Mouse (Mus musculus) forebrain, embryonic 14.5 days (tissue): Measurements from ENCODE around the gene Ramac. TPM values are rescaled to one million over a fixed set of nuclear protein-coding genes. Genes with fewer than 3 reads are reported as not detected.

Source experiments
- ATAC-seq: fragments of 200-750 bp; cut with Nextera tagmentation; 2 replicates; pipeline ENCODE4 v1.8.0; 2017; ENCODE audit warnings: mild to moderate bottlenecking, moderate library complexity
- DNase-seq: peaks from one replicate; pipeline ENCODE4 v3.0.0-alpha.2; 2015; ENCODE audit warnings: low spot score
- H3K27ac ChIP-seq: fragments of 300-500 bp; sonication (generic); 2 replicates; pipeline ENCODE4 v1.5.1; 2014; ENCODE audit warnings: low read depth, mild to moderate bottlenecking, control low read depth, low read length, moderate library complexity
- H3K27me3 ChIP-seq: fragments of 300-500 bp; sonication (generic); replicated peaks from 2 replicates; pipeline ENCODE4 v1.6.1; 2014; ENCODE audit warnings: low read length, control low read depth, mixed read lengths; ENCODE audit not compliant: control insufficient read depth, insufficient read depth
- H3K36me3 ChIP-seq: fragments of 300-500 bp; sonication (generic); 2 replicates; pipeline ENCODE4 v1.6.1; 2014; ENCODE audit warnings: low read length, control low read depth; ENCODE audit not compliant: control insufficient read depth, insufficient read depth
- H3K4me1 ChIP-seq: fragments of 300-500 bp; sonication (generic); 2 replicates; pipeline ENCODE4 v1.6.1; 2014; ENCODE audit warnings: antibody characterized with exemption, low read length, control low read depth; ENCODE audit not compliant: control insufficient read depth, insufficient read depth
- H3K4me2 ChIP-seq: fragments of 300-500 bp; sonication (generic); 2 replicates; pipeline ENCODE4 v1.6.1; 2014; ENCODE audit warnings: mild to moderate bottlenecking, control low read depth, low read length
- H3K4me3 ChIP-seq: fragments of 300-500 bp; sonication (generic); 2 replicates; pipeline ENCODE4 v1.5.1; 2014; ENCODE audit warnings: low read depth, low read length, control low read depth
- H3K9ac ChIP-seq: fragments of 300-500 bp; sonication (generic); 2 replicates; pipeline ENCODE4 v1.6.1; 2014; ENCODE audit warnings: mild to moderate bottlenecking, low read length, control low read depth, moderate library complexity
- H3K9me3 ChIP-seq: fragments of 300-500 bp; sonication (generic); replicated peaks from 2 replicates; pipeline ENCODE4 v1.6.1; 2016; ENCODE audit warnings: low read length, control low read depth, mixed read lengths; ENCODE audit not compliant: control insufficient read depth
- WGBS: fragments of 180-500 bp; shearing (Covaris S2); extraction: QIAGEN DNeasy Blood & Tissue Kit; methylation state at CpG from one replicate; pipeline ENCODE4 v1.1.7; 2014; 5-methylcytosine and 5-hydroxymethylcytosine counted together
- polyA plus RNA-seq: library from polyadenylated mRNA; unstranded; fragments of >200 nt; fragmentation: Nextera tagmentation; extraction: Ambion mirVana; gene quantifications from 2 replicates; pipeline ENCODE4 v1.2.1, GENCODE M21; 2014

Gene Ramac
- polyA plus RNA-seq, 1 experiment from 2014 or later, result 172 TPM

GRCm38 (mm10) chr7:81731181-81731651, 31.5 kb upstream of the Ramac start:
- no peaks in the 10 kb centered on the region for H3K36me3 ChIP-seq
- H3K9me3 ChIP-seq, result no peaks in the 10 kb centered on the region
- no peak overlapping the region for H3K4me3 ChIP-seq
- 76% methylated on average over 6 of the region's 6 CpGs for WGBS
- H3K4me2 ChIP-seq, result no peak overlapping the region
- no peaks in the 10 kb centered on the region for H3K4me1 ChIP-seq
- peak; percentile 27 for DNase-seq
- no peaks in the 10 kb centered on the region for H3K27me3 ChIP-seq
- no peak overlapping the region for H3K9ac ChIP-seq
- H3K27ac ChIP-seq, result no peak overlapping the region
- no peak for ATAC-seq

GRCm38 (mm10) chr7:81732183-81733089, 30.3 kb upstream of the Ramac start:
- Histone ChIP-seq H3K9ac (no peak overlapping the region), H3K4me2 (no peak overlapping the region), H3K9me3 (no peaks in the 10 kb centered on the region), H3K36me3 (no peaks in the 10 kb centered on the region), H3K4me1 (no peaks in the 10 kb centered on the region), H3K27me3 (no peaks in the 10 kb centered on the region), H3K27ac (no peak overlapping the region), H3K4me3 (no peak overlapping the region)
- 86% methylated on average over 12 of the region's 12 CpGs for WGBS
- DNase-seq (no peak), ATAC-seq (no peak)

GRCm38 (mm10) chr7:81735300-81736048, 27.3 kb upstream of the Ramac start:
- Histone ChIP-seq H3K36me3 (no peaks in the 10 kb centered on the region), H3K9ac (no peak overlapping the region), H3K4me1 (no peaks in the 10 kb centered on the region), H3K27ac (no peak overlapping the region), H3K9me3 (no peaks in the 10 kb centered on the region), H3K4me3 (no peak overlapping the region), H3K27me3 (no peaks in the 10 kb centered on the region), H3K4me2 (no peak overlapping the region)
- DNase-seq, result no peak
- no peak for ATAC-seq
- 66% methylated on average over 9 of the region's 9 CpGs for WGBS

- H3K36me3 ChIP-seq, result no peaks in the 10 kb centered on the region
- no peak overlapping the region for H3K4me2 ChIP-seq
- no peak overlapping the region for H3K4me3 ChIP-seq
- 81% methylated on average over 8 of the region's 8 CpGs for WGBS
- no peaks in the 10 kb centered on the region for H3K4me1 ChIP-seq
- H3K27ac ChIP-seq, result no peak overlapping the region
- H3K27me3 ChIP-seq, result no peaks in the 10 kb centered on the region
- DNase-seq, result no peak
- no peak for ATAC-seq
- H3K9ac ChIP-seq, result no peak overlapping the region
- H3K9me3 ChIP-seq, result no peaks in the 10 kb centered on the region
These were observed 23.9 kb upstream of the Ramac start for GRCm38 (mm10) chr7:81738720-81739385.

- Histone ChIP-seq H3K4me3 (no peak overlapping the region), H3K27me3 (no peaks in the 10 kb centered on the region), H3K9ac (no peak overlapping the region), H3K4me2 (no peak overlapping the region), H3K36me3 (no peaks in the 10 kb centered on the region), H3K9me3 (no peaks in the 10 kb centered on the region), H3K27ac (no peak overlapping the region), H3K4me1 (no peaks in the 10 kb centered on the region)
- no peak for ATAC-seq
- DNase-seq, result no peak
- WGBS, result 89% methylated on average over 7 of the region's 7 CpGs
These were observed 22.7 kb upstream of the Ramac start for GRCm38 (mm10) chr7:81740010-81740409.

- no peak overlapping the region for H3K4me3 ChIP-seq
- no peak overlapping the region for H3K27ac ChIP-seq
- H3K9ac ChIP-seq, result no peak overlapping the region
- 74% methylated on average over 4 of the region's 4 CpGs for WGBS
- no peak overlapping the region for H3K4me2 ChIP-seq
- no peak for ATAC-seq
- no peaks in the 10 kb centered on the region for H3K36me3 ChIP-seq
- H3K27me3 ChIP-seq, result no peaks in the 10 kb centered on the region
- no peaks in the 10 kb centered on the region for H3K4me1 ChIP-seq
- peak; percentile 36 for DNase-seq
- H3K9me3 ChIP-seq, result no peaks in the 10 kb centered on the region; the same call in 1 of the 2 replicates
These were observed 18.6 kb upstream of the Ramac start for GRCm38 (mm10) chr7:81744145-81744544.

GRCm38 (mm10) chr7:81747956-81748355, 14.8 kb upstream of the Ramac start:
- no peaks in the 10 kb centered on the region for H3K4me1 ChIP-seq
- ATAC-seq, result no peak
- no peaks in the 10 kb centered on the region; the same call in 1 of the 2 replicates for H3K9me3 ChIP-seq
- H3K4me2 ChIP-seq, result no peak overlapping the region
- no peak overlapping the region for H3K4me3 ChIP-seq
- no peaks in the 10 kb centered on the region for H3K27me3 ChIP-seq
- no peak overlapping the region for H3K9ac ChIP-seq
- H3K36me3 ChIP-seq, result no peaks in the 10 kb centered on the region
- H3K27ac ChIP-seq, result no peak overlapping the region
- 92% methylated on average over 3 of the region's 3 CpGs for WGBS
- DNase-seq, result no peak

- H3K27me3 ChIP-seq, result no peaks in the 10 kb centered on the region
- H3K4me2 ChIP-seq, result peak overlapping the region; percentile 70
- ATAC-seq (peak; percentile 74), DNase-seq (peak; percentile 10)
- peaks cover 3% of the 10 kb centered on the region; the same call in 1 of the 2 replicates for H3K4me1 ChIP-seq
- WGBS, result 2% methylated on average over 58 of the region's 60 CpGs
- peak overlapping the region; percentile 91 for H3K9ac ChIP-seq
- peak overlapping the region; percentile 95 for H3K4me3 ChIP-seq
- H3K9me3 ChIP-seq, result no peaks in the 10 kb centered on the region
- H3K36me3 ChIP-seq, result no peaks in the 10 kb centered on the region
- H3K27ac ChIP-seq, result peak overlapping the region; percentile 80
These were observed 553 bp downstream of the Ramac start for GRCm38 (mm10) chr7:81763110-81763845.
